Mouse (Mus musculus): ENCODE results near the gene Hbs1l.

DNA sequence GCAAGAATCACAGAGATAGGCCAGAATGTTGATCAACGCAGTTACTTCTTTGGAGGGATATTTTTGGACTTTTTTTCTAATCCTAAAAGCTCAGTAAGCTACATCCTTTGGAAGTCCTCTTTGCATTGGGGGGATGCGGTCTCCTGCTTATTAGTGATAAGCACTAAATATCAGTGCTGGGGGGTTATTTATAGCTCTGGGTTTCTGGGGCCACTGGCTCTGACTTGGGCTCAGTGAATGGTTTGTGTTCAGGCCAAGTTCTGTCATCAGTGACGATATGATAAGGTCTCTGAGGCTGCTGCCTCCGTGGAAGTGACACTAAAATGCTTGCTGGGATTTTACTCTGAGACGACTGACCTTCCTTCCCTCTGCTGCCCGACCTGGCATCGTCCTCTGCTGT, 104.3 kb downstream of the Hbs1l start:
- TF ChIP-seq CTCF (IDR thresholded peaks at IDR 0.05): no peak
- no peak for TF ChIP-seq EP300 (IDR thresholded peaks at IDR 0.05)
